36 mouse cellular contexts compared by ENCODE assay signal in the genomic region with DNA sequence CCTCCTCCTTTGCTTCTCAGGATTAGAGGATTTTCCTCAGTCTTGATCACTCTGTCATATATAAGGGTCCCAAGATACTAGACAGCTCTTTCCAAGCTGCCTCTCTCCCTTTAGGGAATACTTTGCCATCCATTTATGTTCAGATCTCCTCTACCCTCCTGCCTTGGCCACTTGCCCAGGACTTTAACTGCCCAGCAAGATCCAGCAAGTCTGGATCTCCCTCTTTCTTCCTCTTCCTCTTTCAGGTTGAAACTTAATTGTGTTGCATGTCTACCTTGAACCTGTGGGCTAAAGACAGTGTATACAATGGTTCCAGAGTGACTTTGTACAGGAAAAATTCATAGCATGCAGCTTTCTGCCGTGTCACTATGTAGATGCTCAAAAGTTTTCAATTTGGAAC. TPM values are rescaled to one million over a fixed set of nuclear protein-coding genes. Genes with fewer than 3 reads are reported as not detected.
A peak's percentile ranks its signal among the peaks of the same experiment; 100 is the strongest.
DNase-seq lines count a peak whose midpoint lies in the region; ATAC-seq and TF ChIP-seq lines count a peak whose summit lies in the region.
"Had no signal": no experiment of that assay in that cellular context is flagged by ENCODE, and none has a peak within 500 bp of the region (broad histone marks: within the 10 kb centered on the region; RNA-seq: fewer than 3 reads in every experiment).

No protein-coding gene starts in this region.

- peak; percentile 72 for DNase-seq in heart, adult 11 months
- peak; percentile 26 for DNase-seq in lung, postnatal 14 days
- DNase-seq in lung, postnatal 10 days = no peak
- DNase-seq in MEL-GATA-1-ER (ENCODE audit: extremely low read depth, low read depth) = peak; percentile 28
- peak; percentile 58 to 67 for DNase-seq in kidney, postnatal 25 days
- DNase-seq in layer of hippocampus, adult 2 months (ENCODE audit: low spot score in 2 of 2) = no peak
- DNase-seq: cerebellum, adult 11 months; cerebellum, adult 9-11 months; forebrain, postnatal 0 days; left cerebral cortex, postnatal 4 days; midbrain, embryonic 14.5 days; right cerebral cortex, postnatal 14 days; spleen, adult 18-20 months had no signal

- H3K4me2 ChIP-seq in heart, embryonic 11.5 days = no peak overlapping the region
- H3K4me2 ChIP-seq: embryonic facial prominence, embryonic 15.5 days; intestine, embryonic 15.5 days; limb, embryonic 15.5 days; neural tube, embryonic 12.5 days had no signal

- no peak for ATAC-seq in heart, embryonic 11.5 days (replicated peaks; ENCODE audit: insufficient number of reproducible peaks, low FRiP score, low TSS enrichment)
- ATAC-seq: forebrain, postnatal 0 days; hindbrain, embryonic 16.5 days; intestine, embryonic 15.5 days; Patski had no signal

- H3K27ac ChIP-seq in heart, embryonic 11.5 days (ENCODE audit: low read depth, low read length) = no peak overlapping the region
- H3K27ac ChIP-seq in layer of hippocampus, adult 2 months = no peak overlapping the region
- H3K27ac ChIP-seq: embryonic facial prominence, embryonic 15.5 days; forebrain, embryonic 10.5 days; heart, embryonic 10.5 days; hindbrain, embryonic 10.5 days; intestine, embryonic 15.5 days; left cerebral cortex, adult 2 months; limb, embryonic 15.5 days; liver, embryonic 15.5 days; neural tube, embryonic 12.5 days had no signal

- H3K9me3 ChIP-seq in heart, embryonic 11.5 days (replicated peaks; ENCODE audit: control insufficient read depth, low read length) = no peaks in the 10 kb centered on the region
- H3K9me3 ChIP-seq: embryonic facial prominence, embryonic 15.5 days; forebrain, embryonic 10.5 days; heart, embryonic 10.5 days; hindbrain, embryonic 10.5 days; intestine, embryonic 15.5 days; limb, embryonic 15.5 days; liver, embryonic 15.5 days; megakaryocyte, embryonic 14.5 days; neural tube, embryonic 12.5 days had no signal

- no peak overlapping the region for H3K9ac ChIP-seq in heart, embryonic 11.5 days (ENCODE audit: low read depth, low read length)
- H3K9ac ChIP-seq: embryonic facial prominence, embryonic 15.5 days; forebrain, postnatal 0 days; intestine, embryonic 15.5 days; limb, embryonic 15.5 days; liver, embryonic 15.5 days; neural tube, embryonic 12.5 days had no signal

- no peaks in the 10 kb centered on the region for H3K36me3 ChIP-seq in heart, embryonic 11.5 days (ENCODE audit: control insufficient read depth, insufficient read depth, low read length)
- H3K36me3 ChIP-seq: embryonic facial prominence, embryonic 15.5 days; forebrain, embryonic 10.5 days; heart, embryonic 10.5 days; hindbrain, embryonic 10.5 days; intestine, embryonic 15.5 days; limb, embryonic 15.5 days; liver, embryonic 15.5 days; neural tube, embryonic 12.5 days had no signal

- TF ChIP-seq CTCF in layer of hippocampus, adult 2 months (conservative IDR thresholded peaks at IDR 0.05) = no peak

- H3K4me3 ChIP-seq in heart, embryonic 11.5 days (ENCODE audit: low read depth, low read length) = no peak overlapping the region
- no peak overlapping the region for H3K4me3 ChIP-seq in layer of hippocampus, adult 2 months
- H3K4me3 ChIP-seq: embryonic facial prominence, embryonic 15.5 days; forebrain, embryonic 10.5 days; heart, embryonic 10.5 days; hindbrain, embryonic 10.5 days; intestine, embryonic 15.5 days; left cerebral cortex, adult 2 months; limb, embryonic 15.5 days; liver, embryonic 15.5 days; neural tube, embryonic 12.5 days had no signal

- 86% methylated on average over 1 of the region's 1 CpGs for WGBS in heart, embryonic 11.5 days (ENCODE audit: insufficient replicate concordance)

- peaks cover 22% of the 10 kb centered on the region for H3K4me1 ChIP-seq in heart, embryonic 11.5 days (ENCODE audit: control insufficient read depth, insufficient read depth, low read length)

- H3K27me3 ChIP-seq in heart, embryonic 11.5 days (ENCODE audit: control insufficient read depth, insufficient read depth, low read length) = no peaks in the 10 kb centered on the region
- H3K27me3 ChIP-seq: embryonic facial prominence, embryonic 15.5 days; intestine, embryonic 15.5 days; limb, embryonic 15.5 days; liver, embryonic 15.5 days; megakaryocyte, embryonic 14.5 days; neural tube, embryonic 12.5 days; Patski had no signal

RNA-seq across cellular contexts. Expression of gene Stx7, which starts 19.8 kb away (rescaled TPM):
- 89.8 and 99.4 TPM in 2 replicates for polyA plus RNA-seq in heart, embryonic 11.5 days (2014; fragmentation: Nextera tagmentation; extraction: Ambion mirVana)
- total RNA-seq in layer of hippocampus, adult 2 months (2021) = 100 to 1,000 TPM; 131 to 136 TPM

RNA-seq across cellular contexts. Expression of gene Moxd1, which starts 54.5 kb away (rescaled TPM):
- 3.7 and 5.8 TPM in 2 replicates for polyA plus RNA-seq in heart, embryonic 11.5 days (2014; fragmentation: Nextera tagmentation; extraction: Ambion mirVana)
- total RNA-seq in layer of hippocampus, adult 2 months (2021) = 10 to 100 TPM; 10.8 to 15.8 TPM
- total RNA-seq: common myeloid progenitor, adult 5-6 weeks had no signal
- polyA plus RNA-seq: Patski had no signal

RNA-seq across cellular contexts. Expression of gene Taar9, which starts 59.5 kb away (rescaled TPM):
- polyA plus RNA-seq in heart, embryonic 11.5 days (2014; fragmentation: Nextera tagmentation; extraction: Ambion mirVana) = not detected in 2 replicates
- total RNA-seq in layer of hippocampus, adult 2 months (2021) = not detected
- total RNA-seq: adrenal gland, adult 18-20 months; adrenal gland, postnatal 4 days; common myeloid progenitor, adult 5-6 weeks; forebrain, postnatal 0 days; gastrocnemius, postnatal 4 days; layer of hippocampus, postnatal 10 days; left cerebral cortex, adult 2 months; left cerebral cortex, postnatal 4 days had no signal
- polyA plus RNA-seq: embryonic facial prominence, embryonic 15.5 days; forebrain, postnatal 0 days; heart, embryonic 10.5 days; heart, postnatal 0 days; hindbrain, embryonic 10.5 days; hindbrain, embryonic 16.5 days; intestine, embryonic 15.5 days; large intestine, adult 2 months; limb, embryonic 15.5 days; liver, embryonic 15.5 days; lung, embryonic 16.5 days; midbrain, embryonic 14.5 days; neural tube, embryonic 12.5 days; Patski; testis, adult 2 months; urinary bladder, adult 2 months had no signal

Comparison
In these comparisons a context has a peak if more than half of its experiments do, and no peak if none do; other contexts are left out.
1. DNase-seq: peak in heart, adult 11 months (single experiment), lung, postnatal 14 days (single experiment), MEL-GATA-1-ER (single experiment) and kidney, postnatal 25 days (2 of 2); none in lung, postnatal 10 days (single experiment) and layer of hippocampus, adult 2 months (0 of 2).